ENCODE assay signal across 10 mouse cellular contexts in genomic region chr3:108410359-108410714, GRCm38 (mm10). TPM values are rescaled to one million over a fixed set of nuclear protein-coding genes. Genes with fewer than 3 reads are reported as not detected.
DNase-seq lines count a peak whose midpoint lies in the region; ATAC-seq lines count a peak whose summit lies in the region.
"Had no signal": no experiment of that assay in that cellular context is flagged by ENCODE, and none has a peak within 500 bp of the region (broad histone marks: within the 10 kb centered on the region; RNA-seq: fewer than 3 reads in every experiment).

No protein-coding gene starts in this region.

- peaks cover 18% of the 10 kb centered on the region for H3K9me3 ChIP-seq in forebrain, embryonic 13.5 days (replicated peaks)
- H3K9me3 ChIP-seq in limb, embryonic 13.5 days, result peaks cover 22% of the 10 kb centered on the region; the same call in 1 of the 2 replicates

- DNase-seq in kidney, adult 9 months, result peak; percentile 43
- DNase-seq in kidney, adult 18-20 months, result no peak
- peak; percentile 64 for DNase-seq in retina, embryonic 14.5 days (ENCODE audit: low spot score)
- no peak for DNase-seq in T-cell, adult 2 months (ENCODE audit: low spot score)
- no peak for DNase-seq in adipocyte (ENCODE audit: low spot score)

- H3K4me1 ChIP-seq in forebrain, embryonic 13.5 days, result peaks cover 82% of the 10 kb centered on the region
- peaks cover 20% of the 10 kb centered on the region for H3K4me1 ChIP-seq in limb, embryonic 13.5 days

- peak overlapping the region; percentile 87 for H3K4me2 ChIP-seq in forebrain, embryonic 13.5 days
- 0 out of 2 replicates have a peak overlapping the region, but pooled peaks have one; percentile 14 for H3K4me2 ChIP-seq in limb, embryonic 13.5 days (replicated peaks)

- H3K27me3 ChIP-seq in forebrain, embryonic 13.5 days, result no peaks in the 10 kb centered on the region
- H3K27me3 ChIP-seq in limb, embryonic 13.5 days, result 0 out of 2 replicates have a peak, but pooled peaks cover 5% of the 10 kb centered on the region

- ATAC-seq in forebrain, embryonic 13.5 days, result peak; percentile 36
- no peak for ATAC-seq in limb, embryonic 13.5 days (ENCODE audit: low FRiP score, low read depth)
- ATAC-seq in megakaryocyte, adult 5-6 weeks (ENCODE audit: poor library complexity, severe bottlenecking), result no peak
- ATAC-seq: CD4-positive, CD25-positive, alpha-beta regulatory T cell, adult 4 months had no signal

- H3K4me3 ChIP-seq in forebrain, embryonic 13.5 days, result peak overlapping the region; percentile 43
- no peak overlapping the region for H3K4me3 ChIP-seq in limb, embryonic 13.5 days

- H3K36me3 ChIP-seq in forebrain, embryonic 13.5 days (ENCODE audit: poor library complexity, severe bottlenecking), result peaks cover 69% of the 10 kb centered on the region
- peaks cover 40% of the 10 kb centered on the region for H3K36me3 ChIP-seq in limb, embryonic 13.5 days

- peak overlapping the region; percentile 80 for H3K9ac ChIP-seq in forebrain, embryonic 13.5 days
- H3K9ac ChIP-seq in limb, embryonic 13.5 days, result peak overlapping the region; percentile 53; the same call in 1 of the 2 replicates

- H3K27ac ChIP-seq in forebrain, embryonic 13.5 days, result peak overlapping the region; percentile 98
- no peak overlapping the region for H3K27ac ChIP-seq in limb, embryonic 13.5 days

- 2% methylated on average over 4 of the region's 5 CpGs for WGBS in forebrain, embryonic 13.5 days
- 34% methylated on average over 5 of the region's 5 CpGs for WGBS in limb, embryonic 13.5 days

RNA-seq across cellular contexts. Expression of gene Celsr2, which starts 5.0 kb away (rescaled TPM):
- polyA plus RNA-seq in forebrain, embryonic 13.5 days (2015; fragmentation: Nextera tagmentation; extraction: Ambion mirVana), result 45.3 and 56.9 TPM in 2 replicates
- polyA plus RNA-seq in limb, embryonic 13.5 days (2015; fragmentation: Nextera tagmentation; extraction: Ambion mirVana), result 5.5 and 7.3 TPM in 2 replicates
- total RNA-seq in megakaryocyte, adult 5-6 weeks (2015), result 0.75 and 0.94 TPM in 2 replicates
- 0.22 and 0.81 TPM in 2 replicates for total RNA-seq in megakaryocyte, adult 5-6 weeks (2017)

RNA-seq across cellular contexts. Expression of gene Psrc1, which starts 26.7 kb away (rescaled TPM):
- 68.6 and 68.9 TPM in 2 replicates for polyA plus RNA-seq in forebrain, embryonic 13.5 days (2015; fragmentation: Nextera tagmentation; extraction: Ambion mirVana)
- 62.7 and 63.1 TPM in 2 replicates for polyA plus RNA-seq in limb, embryonic 13.5 days (2015; fragmentation: Nextera tagmentation; extraction: Ambion mirVana)
- 11.9 and 12.2 TPM in 2 replicates for total RNA-seq in megakaryocyte, adult 5-6 weeks (2015)
- total RNA-seq in megakaryocyte, adult 5-6 weeks (2017), result 12.8 and 15.4 TPM in 2 replicates

RNA-seq across cellular contexts. Expression of gene Sars, which starts 34.7 kb away (rescaled TPM):
- 196 and 205 TPM in 2 replicates for polyA plus RNA-seq in forebrain, embryonic 13.5 days (2015; fragmentation: Nextera tagmentation; extraction: Ambion mirVana)
- 114 and 122 TPM in 2 replicates for polyA plus RNA-seq in limb, embryonic 13.5 days (2015; fragmentation: Nextera tagmentation; extraction: Ambion mirVana)
- 19.2 and 19.9 TPM in 2 replicates for total RNA-seq in megakaryocyte, adult 5-6 weeks (2015)
- total RNA-seq in megakaryocyte, adult 5-6 weeks (2017), result 241 and 283 TPM in 2 replicates

RNA-seq across cellular contexts. Expression of gene Mybphl, which starts 45.6 kb away (rescaled TPM):
- not detected in 2 replicates for polyA plus RNA-seq in forebrain, embryonic 13.5 days (2015; fragmentation: Nextera tagmentation; extraction: Ambion mirVana)
- not detected in 2 replicates for polyA plus RNA-seq in limb, embryonic 13.5 days (2015; fragmentation: Nextera tagmentation; extraction: Ambion mirVana)
- total RNA-seq in megakaryocyte, adult 5-6 weeks (2015), result not detected in 2 replicates
- total RNA-seq in megakaryocyte, adult 5-6 weeks (2017), result not detected in 2 replicates
- polyA plus RNA-seq: CD4-positive, CD25-positive, alpha-beta regulatory T cell, adult 4 months; gonadal fat pad, adult 2 months had no signal

Comparison
In these comparisons a context has a peak if more than half of its experiments do, and no peak if none do; other contexts are left out.
1. DNase-seq: peak in kidney, adult 9 months (single experiment) and retina, embryonic 14.5 days (single experiment); none in kidney, adult 18-20 months (single experiment), T-cell, adult 2 months (single experiment) and adipocyte (single experiment).